Mouse (Mus musculus): ENCODE measurements around the gene Macf1.

DNA sequence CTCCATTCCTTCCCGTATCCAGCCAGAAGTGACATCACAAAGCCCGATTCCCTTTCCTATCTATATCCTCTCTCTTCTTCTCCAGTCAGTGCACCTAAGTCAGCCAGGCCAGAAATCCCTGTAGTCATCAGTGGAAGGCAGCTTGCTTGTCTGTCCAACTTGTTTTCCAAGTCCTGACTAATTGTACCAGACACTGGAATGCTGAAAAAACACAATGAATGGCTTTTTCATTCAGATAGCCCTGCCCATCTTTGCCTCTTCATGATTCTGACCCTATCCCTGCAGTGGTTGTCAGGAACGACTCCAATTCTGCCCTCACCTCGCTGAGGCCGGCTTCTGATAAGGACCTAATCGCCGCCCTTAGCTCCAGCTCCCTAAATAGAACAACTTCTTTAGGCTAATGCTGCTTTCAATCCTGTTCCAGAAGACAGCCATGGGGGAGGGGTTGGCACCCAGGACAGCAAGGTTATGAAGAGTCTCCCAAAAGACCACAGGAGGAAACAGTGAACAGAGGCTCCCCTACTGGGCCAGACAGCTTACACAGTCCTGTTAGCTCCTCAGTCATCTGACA lies 118.8 kb downstream of the Macf1 start:
- peak; percentile 30; the same call in 1 of the 2 replicates for TF ChIP-seq CTCF (IDR thresholded peaks at IDR 0.05)
- TF ChIP-seq POLR2A (IDR thresholded peaks at IDR 0.05; ENCODE audit: insufficient read depth, low read depth, low read length): peak; percentile 38; the same call in 1 of the 2 replicates
- TF ChIP-seq EP300 (IDR thresholded peaks at IDR 0.05; ENCODE audit: insufficient read depth, low read depth, low read length): no peak
